Mouse (Mus musculus) inflammation-experienced regulatory T-cells, adult 6 months (primary cell): ENCODE measurements at regions not wholly inside any gene's neighbourhood (a gene's known extent, or its start where the extent isn't known, plus 50 kb on each side); places are given as distances from the start of the nearest gene placed in this dataset.

ENCODE experiments used
- ATAC-seq: one replicate; pipeline ENCODE4 v1.8.0; 2017

GRCm38 (mm10) chr17:45291052-45291451 is 142.5 kb downstream of the Cdc5l start:
- no peak for ATAC-seq

- no peak for ATAC-seq
These were observed 147.8 kb downstream of the Cdc5l start for GRCm38 (mm10) chr17:45285621-45286189.

GRCm38 (mm10) chr17:45281554-45281953 is 152.0 kb downstream of the Cdc5l start:
- no peak for ATAC-seq

GRCm38 (mm10) chr17:45279811-45280205 is 153.7 kb downstream of the Cdc5l start:
- no peak for ATAC-seq

DNA sequence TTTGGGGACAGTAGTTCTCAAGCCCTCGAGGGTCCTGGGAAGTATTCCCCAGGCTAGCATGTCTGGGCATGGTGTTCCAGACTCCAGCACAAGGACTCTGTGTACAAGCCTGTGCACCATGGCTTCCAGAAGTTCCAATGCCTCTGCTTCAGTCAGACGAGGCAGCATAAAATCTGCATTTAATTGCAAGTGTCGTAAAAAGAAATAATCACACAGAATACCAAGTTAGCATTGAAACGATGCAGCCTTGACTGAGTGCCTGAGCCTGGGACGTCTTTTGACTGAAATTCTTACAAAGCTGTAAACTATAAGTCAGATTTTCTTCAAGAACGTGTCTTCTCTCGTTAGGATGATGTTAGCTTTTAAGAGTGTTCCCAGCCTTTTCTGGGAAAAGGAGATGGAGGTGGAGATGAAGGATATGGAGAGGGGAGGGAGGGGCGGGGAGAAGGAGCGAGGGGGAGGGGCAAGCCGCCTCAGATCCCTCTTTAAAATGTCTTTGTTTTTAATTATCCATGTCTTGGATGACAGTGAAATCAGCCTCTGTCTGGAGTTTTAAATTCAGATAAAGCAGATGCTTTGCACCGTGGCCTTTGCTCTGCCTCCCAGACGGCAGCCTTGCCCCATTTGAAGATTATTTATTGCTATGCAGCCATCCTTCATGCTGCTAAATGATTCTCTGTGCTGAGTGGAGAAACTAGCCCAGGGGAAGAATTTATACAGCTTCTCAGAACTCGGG is 154.3 kb downstream of the Cdc5l start:
- ATAC-seq: no peak

- ATAC-seq: no peak
These were observed 156.0 kb downstream of the Cdc5l start for GRCm38 (mm10) chr17:45277516-45277915.

DNA sequence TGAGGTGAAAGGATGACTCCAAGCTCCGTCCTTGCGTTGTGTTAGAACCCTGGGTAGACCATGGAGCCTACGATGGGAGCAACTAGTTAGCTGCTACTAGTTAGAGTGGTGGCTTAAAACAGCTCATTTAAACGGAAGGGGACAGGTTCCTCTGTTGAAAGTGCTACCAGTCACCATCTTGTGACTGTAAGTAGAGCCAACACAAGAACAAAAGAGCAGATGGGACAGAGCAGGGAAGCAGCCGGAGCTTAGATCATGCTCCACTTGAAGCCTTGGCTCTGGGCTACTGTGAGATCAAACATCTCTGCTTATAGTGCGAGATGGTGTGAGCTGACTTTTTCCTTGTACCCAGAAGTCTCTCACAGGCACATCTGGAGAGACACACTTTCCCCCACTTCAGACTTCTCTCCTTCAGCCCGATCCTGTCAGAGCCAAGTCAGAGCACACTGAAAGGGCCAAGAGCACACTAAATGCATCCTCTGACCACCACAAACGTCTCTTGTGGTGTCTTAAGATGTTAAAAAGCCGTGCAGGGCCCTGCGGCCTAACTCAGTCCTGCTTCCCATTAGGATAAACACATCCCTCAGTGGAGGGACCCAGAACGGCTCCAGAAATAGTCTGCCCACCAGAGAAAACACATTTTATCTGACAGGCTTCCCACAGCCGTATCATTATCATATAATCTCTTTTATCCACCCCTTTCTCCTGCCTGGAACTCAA is 156.7 kb downstream of the Cdc5l start:
- no peak for ATAC-seq

DNA sequence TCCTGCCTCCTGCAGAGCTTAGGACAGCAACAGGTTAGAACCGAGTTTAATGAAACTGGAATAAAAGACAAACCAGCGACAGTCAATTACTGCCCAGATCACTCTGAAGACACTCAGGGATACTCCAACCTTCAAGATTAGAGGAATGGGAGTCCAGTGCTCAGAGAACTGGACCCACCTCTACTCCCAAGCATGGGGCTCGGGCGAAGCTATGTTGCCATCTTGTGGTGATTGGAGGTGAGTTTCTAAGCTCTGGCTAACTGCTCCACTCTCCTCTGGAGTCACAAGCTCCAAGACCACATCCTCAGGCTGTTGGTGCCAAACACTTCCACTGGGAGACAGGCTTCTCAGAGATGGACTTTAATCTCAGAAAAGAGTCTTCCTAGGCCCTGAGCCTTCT is 158.6 kb downstream of the Cdc5l start:
- ATAC-seq: no peak

GRCm38 (mm10) chr17:45266776-45267175 is 166.8 kb downstream of the Cdc5l start:
- ATAC-seq: no peak

DNA sequence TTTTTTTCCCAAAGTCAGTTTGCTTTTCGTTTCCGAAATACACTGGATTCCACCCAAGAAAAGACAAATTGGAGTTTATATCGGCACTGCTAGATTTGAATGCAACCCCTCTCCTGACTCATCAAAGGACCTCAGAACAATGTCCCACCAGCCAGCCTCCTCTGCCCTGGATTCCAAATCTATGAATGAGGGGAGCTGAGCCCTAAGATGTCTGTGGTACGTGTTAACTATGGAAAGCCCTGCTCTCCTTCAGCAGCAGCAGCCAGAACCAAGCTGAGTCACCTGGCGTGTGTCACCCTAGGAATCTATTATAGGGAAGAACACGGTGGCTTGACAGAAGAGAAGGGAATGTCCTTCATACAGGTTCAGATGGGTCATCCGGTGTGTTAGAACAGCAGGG is 167.9 kb downstream of the Cdc5l start:
- no peak for ATAC-seq

DNA sequence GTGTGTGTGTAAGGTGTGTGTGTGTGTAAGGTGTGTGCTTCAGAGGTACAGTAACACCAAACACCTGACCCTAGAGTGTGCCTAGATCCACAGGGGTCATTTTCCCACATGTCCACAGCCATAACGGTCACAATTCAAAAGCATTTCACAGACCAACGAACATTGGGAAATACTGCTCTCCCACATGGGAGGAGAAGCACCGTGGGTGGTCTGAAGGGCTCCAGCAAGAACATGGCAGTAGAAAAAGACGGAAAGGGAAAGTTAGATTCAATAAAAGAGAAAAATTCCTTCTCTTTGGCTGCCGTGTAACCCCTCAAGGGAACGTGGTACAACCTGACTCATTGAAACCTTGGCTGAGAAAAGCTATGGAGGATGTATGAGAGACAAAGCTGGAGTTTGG is 169.1 kb downstream of the Cdc5l start:
- ATAC-seq: no peak

- no peak for ATAC-seq
These were observed 173.1 kb downstream of the Cdc5l start for GRCm38 (mm10) chr17:45260421-45260820.

DNA sequence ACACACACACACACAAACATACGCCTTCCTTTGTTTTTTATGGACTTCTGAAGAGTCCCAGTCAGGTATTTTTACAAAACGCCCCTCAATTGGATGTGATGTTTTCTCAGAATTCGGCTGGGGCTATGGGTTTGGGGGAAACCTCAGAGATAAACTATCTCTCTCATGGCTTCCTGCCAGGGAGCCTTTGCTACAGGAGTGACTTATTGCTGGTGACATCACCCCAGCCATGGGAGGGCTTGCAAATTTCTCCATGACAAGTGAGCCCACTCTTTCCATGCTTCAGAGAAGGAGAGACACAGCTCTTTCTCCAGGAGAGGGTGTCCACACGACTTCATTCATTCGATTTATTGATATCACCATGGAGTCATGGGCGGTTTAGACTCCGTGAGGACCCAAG is 175.5 kb downstream of the Cdc5l start:
- no peak for ATAC-seq

GRCm38 (mm10) chr17:45252593-45253230 is 180.8 kb downstream of the Cdc5l start:
- no peak for ATAC-seq

GRCm38 (mm10) chr17:45251034-45251730 is 182.4 kb downstream of the Cdc5l start:
- no peak for ATAC-seq

DNA sequence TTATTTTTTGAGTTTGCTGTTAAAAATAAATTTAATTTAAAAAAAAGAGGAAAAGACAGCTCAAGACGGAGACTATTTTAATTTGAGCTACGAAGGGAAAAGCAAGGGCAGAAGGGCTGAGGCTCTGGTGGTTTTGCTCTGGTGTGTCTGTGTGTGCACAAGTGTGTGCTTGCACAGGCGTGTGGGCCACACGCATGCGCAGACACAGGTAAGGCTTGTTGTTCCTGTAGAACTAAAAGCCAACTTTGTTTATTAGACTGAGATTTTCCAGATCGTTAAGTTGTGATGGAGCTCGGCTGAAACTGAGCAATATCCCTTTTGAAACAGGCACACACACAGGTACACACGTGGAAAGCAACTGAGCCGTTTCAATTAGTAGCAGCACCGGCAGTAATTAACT is 183.1 kb downstream of the Cdc5l start:
- no peak for ATAC-seq

DNA sequence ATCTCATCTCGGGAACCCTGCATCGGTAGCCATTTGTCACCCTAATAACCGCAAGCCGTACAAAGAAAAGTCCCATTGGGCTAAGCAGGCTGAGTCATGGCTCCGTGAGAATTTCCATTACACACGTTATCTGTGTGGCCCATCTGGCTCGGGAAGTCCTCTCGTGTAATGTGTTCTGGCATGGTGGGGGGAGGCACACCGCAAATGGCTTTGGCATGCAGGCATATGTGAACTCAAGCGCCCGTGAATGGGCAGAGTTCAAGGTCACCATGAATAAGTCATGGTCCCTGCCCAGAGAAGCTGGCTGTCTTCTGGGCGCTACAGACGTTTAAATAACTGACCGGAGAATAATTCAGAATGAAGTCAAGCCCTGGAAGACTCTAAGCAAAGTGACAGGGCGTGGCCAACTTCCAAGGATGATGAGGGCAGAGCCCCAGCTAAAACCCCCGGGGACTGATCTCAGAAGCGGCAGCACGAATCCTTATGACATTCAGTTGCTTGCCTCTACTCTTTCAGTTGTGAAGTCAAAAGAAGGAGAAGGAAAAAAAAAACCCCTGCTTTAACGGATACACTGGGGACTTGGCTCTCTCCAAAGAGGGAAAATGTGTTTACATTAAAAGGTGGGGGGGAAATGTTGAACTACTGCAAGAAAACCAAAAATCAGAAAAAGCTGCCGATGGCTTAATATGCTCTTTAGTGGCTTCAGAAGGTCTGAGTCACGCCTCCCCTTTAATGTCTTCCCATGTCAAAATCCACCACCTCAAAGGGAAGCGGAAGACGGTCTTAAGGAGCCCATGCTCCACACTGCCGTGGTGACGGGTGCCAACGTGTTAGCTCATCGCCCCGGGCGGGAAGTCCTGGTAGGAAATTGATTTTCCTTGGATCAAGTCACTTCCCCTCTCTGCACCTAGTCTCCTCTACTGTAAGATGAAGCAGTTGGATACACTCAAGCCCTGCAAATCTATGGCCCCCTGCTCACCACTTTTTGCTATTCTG is 186.1 kb downstream of the Cdc5l start:
- no peak for ATAC-seq

DNA sequence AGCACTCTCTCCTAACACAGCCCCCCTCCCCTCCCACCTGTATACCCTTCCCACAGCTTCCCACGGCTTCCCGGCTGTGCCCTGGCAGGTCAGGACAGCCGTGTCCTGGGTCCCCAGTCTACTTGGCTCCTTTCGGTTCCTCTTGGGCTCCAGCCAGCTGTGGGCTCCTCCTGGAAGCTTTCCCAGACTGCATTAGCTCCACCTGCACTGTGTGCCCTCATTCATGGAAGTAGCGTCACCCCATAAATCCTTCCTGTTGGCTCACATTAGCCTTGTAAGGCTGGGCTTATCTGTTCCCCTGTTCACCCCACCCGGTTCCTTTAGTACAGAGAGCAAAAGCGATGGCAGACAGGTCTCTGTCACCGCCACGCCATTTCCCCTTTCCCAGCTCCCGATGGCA is 188.7 kb downstream of the Cdc5l start:
- no peak for ATAC-seq

DNA sequence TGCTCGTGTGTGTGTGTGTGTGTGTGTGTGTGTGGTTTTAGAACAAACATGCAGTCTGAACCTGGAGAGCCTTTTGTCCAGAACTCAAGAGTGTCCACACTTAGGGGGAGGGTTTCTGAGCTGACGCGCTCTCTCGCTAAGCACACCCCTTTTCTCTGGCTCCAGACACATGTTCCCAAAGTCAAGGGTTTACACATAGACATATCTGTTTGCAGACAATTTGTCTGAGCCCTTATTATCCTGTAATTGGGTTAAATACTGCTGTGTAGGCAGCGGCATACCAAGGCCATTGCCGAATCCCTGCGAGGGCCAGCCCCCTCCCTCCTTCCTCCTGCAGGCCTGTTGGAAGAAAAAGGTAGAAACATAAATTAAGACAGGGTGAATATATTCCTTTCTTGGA is 190.4 kb downstream of the Cdc5l start:
- no peak for ATAC-seq

DNA sequence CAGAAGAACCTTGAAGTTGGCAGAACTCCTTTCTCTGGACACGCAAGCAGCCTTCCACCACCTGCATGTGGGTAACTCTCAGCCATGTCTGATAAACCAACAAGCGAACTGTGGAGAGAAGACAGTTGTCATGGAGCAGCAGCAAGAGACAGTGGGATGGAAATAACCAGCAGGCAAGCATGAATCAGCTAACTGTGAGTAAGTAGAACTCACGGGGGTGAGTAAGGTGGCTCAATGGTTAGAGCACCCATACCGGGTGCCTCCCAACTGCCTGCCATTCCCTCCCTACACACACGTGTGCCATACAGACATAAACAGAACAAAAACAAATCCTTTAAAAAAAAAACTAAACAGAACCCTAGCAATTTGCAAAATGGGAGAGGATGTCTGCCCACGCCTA is 191.5 kb downstream of the Cdc5l start:
- no peak for ATAC-seq

GRCm38 (mm10) chr17:45240963-45241543 is 192.5 kb downstream of the Cdc5l start:
- ATAC-seq: no peak
